Mouse (Mus musculus) T-helper 1 cell (primary cell): ENCODE results near the gene Rcsd1.

ENCODE experiments used
- in situ Hi-C: fragments of 300-600 bp; cut with MboI, MseI; formaldehyde crosslinking; loops from one replicate; pipeline ENCODE4 v1.15.1; 2025; ENCODE audit warnings: high pct_unique_total_duplicates

Rcsd1 gene

GRCm38 (mm10) chr1:165717711-165718542 lies 8.4 kb upstream of the Rcsd1 start:
- in situ Hi-C loops: no loop called here

GRCm38 (mm10) chr1:165716426-165716825 lies 6.9 kb upstream of the Rcsd1 start:
- in situ Hi-C loops: no loop called here

- in situ Hi-C loops: no loop called here
These were observed 4.2 kb upstream of the Rcsd1 start for GRCm38 (mm10) chr1:165713798-165714197.

GRCm38 (mm10) chr1:165711914-165712313 lies 2.4 kb upstream of the Rcsd1 start:
- in situ Hi-C loops: no loop called here

- in situ Hi-C loops: no loop called here
These were observed 724 bp downstream of the Rcsd1 start for GRCm38 (mm10) chr1:165708686-165709380.

GRCm38 (mm10) chr1:165707640-165708322 lies 1.8 kb downstream of the Rcsd1 start:
- in situ Hi-C loops: no loop called here

GRCm38 (mm10) chr1:165707241-165707639 lies 2.3 kb downstream of the Rcsd1 start:
- in situ Hi-C loops: no loop called here

GRCm38 (mm10) chr1:165706492-165706891 lies 3.1 kb downstream of the Rcsd1 start:
- in situ Hi-C loops: no loop called here

GRCm38 (mm10) chr1:165705868-165706348 lies 3.6 kb downstream of the Rcsd1 start:
- in situ Hi-C loops: no loop called here

GRCm38 (mm10) chr1:165705368-165705767 lies 4.2 kb downstream of the Rcsd1 start:
- in situ Hi-C loops: no loop called here

GRCm38 (mm10) chr1:165704841-165705240 lies 4.7 kb downstream of the Rcsd1 start:
- in situ Hi-C loops: loop anchor here (5.0 kb wide), 1 partner anchor 102 kb away; no protein-coding TSS in a partner anchor

- in situ Hi-C loops: loop anchor here (5.0 kb wide), 1 partner anchor 105 kb away; no protein-coding TSS in a partner anchor
These were observed 7.1 kb downstream of the Rcsd1 start for GRCm38 (mm10) chr1:165702221-165703031.

- in situ Hi-C loops: loop anchor here (5.0 kb wide), 1 partner anchor 106 kb away; no protein-coding TSS in a partner anchor
These were observed 8.0 kb downstream of the Rcsd1 start for GRCm38 (mm10) chr1:165701562-165701961.

GRCm38 (mm10) chr1:165700933-165701518 lies 8.5 kb downstream of the Rcsd1 start:
- in situ Hi-C loops: loop anchor here (5.0 kb wide), 1 partner anchor 106 kb away; no protein-coding TSS in a partner anchor

GRCm38 (mm10) chr1:165700376-165700815 lies 9.2 kb downstream of the Rcsd1 start:
- in situ Hi-C loops: loop anchor here (5.0 kb wide), 1 partner anchor 107 kb away; no protein-coding TSS in a partner anchor

- in situ Hi-C loops: no loop called here
These were observed 11.9 kb downstream of the Rcsd1 start for GRCm38 (mm10) chr1:165697701-165698100.

GRCm38 (mm10) chr1:165696870-165697269 lies 12.7 kb downstream of the Rcsd1 start:
- in situ Hi-C loops: no loop called here

GRCm38 (mm10) chr1:165696040-165696439 lies 13.5 kb downstream of the Rcsd1 start:
- in situ Hi-C loops: no loop called here

GRCm38 (mm10) chr1:165695392-165696014 lies 14.1 kb downstream of the Rcsd1 start:
- in situ Hi-C loops: no loop called here

- in situ Hi-C loops: no loop called here
These were observed 15.7 kb downstream of the Rcsd1 start for GRCm38 (mm10) chr1:165693856-165694255.
